Mouse (Mus musculus): ENCODE measurements around the gene Lgals3. TPM values are rescaled to one million over a fixed set of nuclear protein-coding genes. Genes with fewer than 3 reads are reported as not detected.

The Lgals3 gene
- polyA plus RNA-seq, 1 experiment: 0.77 TPM

GRCm38 (mm10) chr14:47361418-47361817, 6.1 kb upstream of the Lgals3 start:
- TF ChIP-seq GATA1 (IDR thresholded peaks at IDR 0.05; ENCODE audit: low read length): no peak

- no peak for TF ChIP-seq GATA1 (IDR thresholded peaks at IDR 0.05; ENCODE audit: low read length)
Observed at GRCm38 (mm10) chr14:47361899-47362298, 5.7 kb upstream of the Lgals3 start.

GRCm38 (mm10) chr14:47364742-47365449, 2.7 kb upstream of the Lgals3 start:
- no peak for TF ChIP-seq GATA1 (IDR thresholded peaks at IDR 0.05; ENCODE audit: low read length)

GRCm38 (mm10) chr14:47366881-47367321, 650 bp upstream of the Lgals3 start:
- TF ChIP-seq GATA1 (IDR thresholded peaks at IDR 0.05; ENCODE audit: low read length): no peak

GRCm38 (mm10) chr14:47369741-47370140, 2.2 kb downstream of the Lgals3 start:
- no peak for TF ChIP-seq GATA1 (IDR thresholded peaks at IDR 0.05; ENCODE audit: low read length)

GRCm38 (mm10) chr14:47370790-47371189, 3.2 kb downstream of the Lgals3 start:
- no peak for TF ChIP-seq GATA1 (IDR thresholded peaks at IDR 0.05; ENCODE audit: low read length)

GRCm38 (mm10) chr14:47371689-47372088, 4.1 kb downstream of the Lgals3 start:
- no peak for TF ChIP-seq GATA1 (IDR thresholded peaks at IDR 0.05; ENCODE audit: low read length)

GRCm38 (mm10) chr14:47373728-47374678, 6.5 kb downstream of the Lgals3 start:
- TF ChIP-seq GATA1 (IDR thresholded peaks at IDR 0.05; ENCODE audit: low read length): no peak

GRCm38 (mm10) chr14:47376526-47376925, 9.0 kb downstream of the Lgals3 start:
- no peak for TF ChIP-seq GATA1 (IDR thresholded peaks at IDR 0.05; ENCODE audit: low read length)

GRCm38 (mm10) chr14:47378336-47378735, 10.8 kb downstream of the Lgals3 start:
- TF ChIP-seq GATA1 (IDR thresholded peaks at IDR 0.05; ENCODE audit: low read length): no peak

- TF ChIP-seq GATA1 (IDR thresholded peaks at IDR 0.05; ENCODE audit: low read length): no peak
Observed at GRCm38 (mm10) chr14:47383911-47384310, 16.4 kb downstream of the Lgals3 start.

- TF ChIP-seq GATA1 (IDR thresholded peaks at IDR 0.05; ENCODE audit: low read length): no peak
Observed at GRCm38 (mm10) chr14:47384653-47385052, 17.1 kb downstream of the Lgals3 start.

- no peak for TF ChIP-seq GATA1 (IDR thresholded peaks at IDR 0.05; ENCODE audit: low read length)
Observed at GRCm38 (mm10) chr14:47386125-47386524, 18.6 kb downstream of the Lgals3 start.

GRCm38 (mm10) chr14:47393354-47394094, 26.0 kb downstream of the Lgals3 start:
- no peak for TF ChIP-seq GATA1 (IDR thresholded peaks at IDR 0.05; ENCODE audit: low read length)

GRCm38 (mm10) chr14:47395007-47395406, 27.5 kb downstream of the Lgals3 start:
- TF ChIP-seq GATA1 (IDR thresholded peaks at IDR 0.05; ENCODE audit: low read length): no peak
